Mouse (Mus musculus) E14TG2a.4 (cell line): ENCODE results near the gene Stx6.
A peak's percentile ranks its signal among the peaks of the same experiment; 100 is the strongest.

Experiments
- H3K27me3 ChIP-seq: 2 replicates; pipeline ENCODE4 v1.6.1; 2014; ENCODE audit warnings: low read length, control low read depth; ENCODE audit not compliant: insufficient read depth
- H3K36me3 ChIP-seq: 2 replicates; pipeline ENCODE4 v1.6.1; 2014; ENCODE audit warnings: low read length, control low read depth; ENCODE audit not compliant: insufficient read depth
- H3K4me1 ChIP-seq: replicated peaks from 2 replicates; pipeline ENCODE4 v1.6.1; 2014; ENCODE audit warnings: low read depth, low read length, control low read depth
- H3K4me3 ChIP-seq: replicated peaks from 2 replicates; pipeline ENCODE4 v1.5.1; 2014; ENCODE audit warnings: mild to moderate bottlenecking, low read length
- H3K9me3 ChIP-seq: 2 replicates; pipeline ENCODE4 v1.6.1; 2014; ENCODE audit warnings: low read length, control low read depth
- CTCF ChIP-seq: conservative IDR thresholded peaks from 2 replicates; pipeline ENCODE4 v1.5.1; 2014; ENCODE audit warnings: low read length
- NANOG ChIP-seq: IDR thresholded peaks from 2 replicates; pipeline ENCODE4 v1.6.1; 2014; ENCODE audit warnings: borderline replicate concordance, low read length, mixed read lengths
- POU5F1 ChIP-seq: IDR thresholded peaks from 2 replicates; pipeline ENCODE4 v1.6.1; 2014; ENCODE audit warnings: low read length, borderline replicate concordance

Gene Stx6

DNA sequence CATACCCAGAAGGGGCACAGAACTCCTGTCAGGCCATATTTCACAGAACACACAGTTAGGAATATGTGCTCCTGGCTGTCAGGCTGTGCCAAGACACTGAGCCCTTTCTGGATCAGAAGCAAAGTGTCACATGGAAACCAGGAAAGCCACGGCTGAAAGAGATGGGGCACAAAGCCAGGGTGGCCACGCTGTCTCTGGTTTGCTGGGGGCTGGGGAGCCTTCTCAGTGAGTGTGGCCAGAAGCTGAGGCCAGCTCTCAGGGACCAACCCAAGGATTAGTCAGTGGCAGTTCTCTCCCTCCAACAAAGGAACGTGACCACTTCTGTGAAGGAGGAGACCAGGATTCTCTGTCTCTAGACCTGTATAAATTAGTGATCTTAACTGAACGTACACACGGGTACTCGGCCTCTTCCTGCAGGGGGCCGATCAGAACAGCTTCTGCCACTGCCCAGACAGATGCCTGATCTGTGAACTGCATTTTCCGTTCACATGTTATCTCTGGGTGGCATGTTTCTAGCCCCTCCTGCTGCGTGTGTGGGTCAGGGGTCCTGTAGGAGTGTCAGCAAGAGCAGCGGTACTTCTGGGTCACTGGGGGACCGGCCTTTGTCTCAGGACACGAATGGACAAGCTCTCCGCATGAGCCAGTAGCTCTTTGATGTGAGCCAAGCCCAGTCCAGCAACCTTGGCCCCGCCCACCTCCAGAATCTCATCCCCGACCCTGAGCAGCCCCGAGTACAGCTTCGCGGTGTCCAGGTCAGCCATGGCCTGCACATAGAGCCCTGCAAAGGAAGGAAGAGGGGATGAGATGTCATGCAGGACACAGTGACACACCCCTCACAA lies 54.6 kb downstream of the Stx6 start:
- Histone ChIP-seq H3K27me3 (no peaks in the 10 kb centered on the region), H3K36me3 (no peaks in the 10 kb centered on the region), H3K4me1 (peaks cover 13% of the 10 kb centered on the region; the same call in 1 of the 2 replicates), H3K4me3 (no peak overlapping the region), H3K9me3 (no peaks in the 10 kb centered on the region)
- TF ChIP-seq CTCF (no peak), NANOG (no peak), POU5F1 (no peak)

GRCm38 (mm10) chr1:155213912-155214311 lies 55.4 kb downstream of the Stx6 start:
- no peaks in the 10 kb centered on the region for H3K36me3 ChIP-seq
- peaks cover 14% of the 10 kb centered on the region; the same call in 1 of the 2 replicates for H3K4me1 ChIP-seq
- TF ChIP-seq CTCF (no peak), NANOG (no peak), POU5F1 (no peak)
- no peak overlapping the region for H3K4me3 ChIP-seq
- no peaks in the 10 kb centered on the region for H3K27me3 ChIP-seq
- H3K9me3 ChIP-seq = no peaks in the 10 kb centered on the region

DNA sequence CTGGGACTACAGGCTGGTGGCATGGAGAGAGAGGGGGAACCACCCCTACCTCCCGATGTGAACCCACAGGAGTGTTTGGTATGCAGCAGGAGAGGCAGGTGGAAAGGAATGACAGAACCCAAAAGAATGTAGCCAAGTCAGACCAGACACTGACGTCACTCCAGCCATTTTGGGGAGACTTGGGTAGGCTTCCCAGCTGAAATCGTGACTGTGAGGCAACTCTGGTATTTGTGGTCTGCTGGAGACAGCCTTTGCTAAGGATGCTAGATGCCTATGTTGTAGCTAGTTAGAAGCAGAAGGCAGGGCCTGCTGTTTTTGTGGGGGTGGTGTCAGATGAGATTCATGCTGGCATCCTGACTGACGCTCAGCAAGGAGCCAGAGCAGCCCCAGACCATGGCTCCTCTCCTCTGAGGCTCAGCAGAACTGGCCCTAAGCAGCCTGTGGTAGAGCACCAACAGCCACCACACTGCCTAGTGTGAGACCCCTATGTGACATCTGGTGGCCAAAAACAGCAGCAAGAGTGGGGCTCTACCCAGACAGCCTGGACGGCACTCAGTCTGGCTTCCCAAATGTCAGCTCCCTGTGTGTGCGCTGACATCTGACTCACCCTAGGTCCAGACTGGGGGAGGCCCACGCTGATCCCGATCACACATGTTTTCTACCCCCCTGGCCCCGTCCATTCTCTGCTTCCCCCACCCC lies 56.7 kb downstream of the Stx6 start:
- Histone ChIP-seq H3K4me3 (no peak overlapping the region), H3K4me1 (peaks cover 17% of the 10 kb centered on the region; the same call in 1 of the 2 replicates), H3K9me3 (no peaks in the 10 kb centered on the region), H3K36me3 (no peaks in the 10 kb centered on the region), H3K27me3 (no peaks in the 10 kb centered on the region)
- TF ChIP-seq NANOG (no peak), CTCF (no peak), POU5F1 (no peak)

DNA sequence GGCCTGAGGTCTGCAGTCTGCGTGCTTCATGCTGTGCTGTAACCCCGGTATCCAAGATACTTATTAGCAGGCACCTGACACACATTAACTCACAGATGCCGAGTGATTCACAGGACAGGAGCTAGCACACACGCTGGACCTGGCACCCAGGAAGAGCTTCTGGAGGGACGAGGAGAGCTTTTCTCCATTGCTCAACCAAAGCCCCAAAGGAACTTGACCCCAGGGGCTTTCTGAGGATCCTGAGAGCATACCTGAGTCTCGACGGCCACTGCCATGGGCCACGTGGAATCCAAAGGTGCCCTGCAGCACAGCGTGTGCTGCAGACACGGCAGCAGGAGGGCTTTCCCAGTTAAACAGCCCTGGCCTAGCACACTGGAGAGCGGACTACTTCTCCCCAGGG lies 57.8 kb downstream of the Stx6 start:
- H3K36me3 ChIP-seq = no peaks in the 10 kb centered on the region
- no peak for TF ChIP-seq NANOG
- no peak for TF ChIP-seq CTCF
- no peak for TF ChIP-seq POU5F1
- peaks cover 17% of the 10 kb centered on the region; the same call in 1 of the 2 replicates for H3K4me1 ChIP-seq
- no peak overlapping the region for H3K4me3 ChIP-seq
- H3K9me3 ChIP-seq = no peaks in the 10 kb centered on the region
- peaks cover 3% of the 10 kb centered on the region; the same call in 1 of the 2 replicates for H3K27me3 ChIP-seq

DNA sequence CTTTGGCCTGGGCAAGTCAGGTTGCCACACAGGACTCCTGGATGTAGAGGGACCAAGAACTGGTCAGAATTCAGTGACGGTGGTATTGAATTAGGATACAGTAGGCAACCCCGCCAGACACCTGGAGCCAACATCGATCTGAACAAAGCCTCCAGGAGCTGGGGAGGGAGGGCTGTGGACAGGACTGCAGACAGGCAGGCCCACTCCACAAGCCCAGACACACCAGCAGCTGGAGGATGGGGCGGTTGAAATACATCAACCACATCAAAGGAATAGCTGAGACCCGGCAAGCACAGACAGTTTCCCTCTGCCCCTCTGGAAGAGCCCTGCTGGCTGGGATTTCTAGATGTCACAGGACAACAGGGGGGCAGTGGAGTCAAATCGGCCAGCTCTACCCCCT lies 58.3 kb downstream of the Stx6 start:
- Histone ChIP-seq H3K27me3 (peaks cover 4% of the 10 kb centered on the region; the same call in 1 of the 2 replicates), H3K36me3 (no peaks in the 10 kb centered on the region), H3K4me1 (peaks cover 17% of the 10 kb centered on the region; the same call in 1 of the 2 replicates), H3K9me3 (no peaks in the 10 kb centered on the region), H3K4me3 (no peak overlapping the region)
- TF ChIP-seq POU5F1 (no peak), NANOG (no peak), CTCF (no peak)

DNA sequence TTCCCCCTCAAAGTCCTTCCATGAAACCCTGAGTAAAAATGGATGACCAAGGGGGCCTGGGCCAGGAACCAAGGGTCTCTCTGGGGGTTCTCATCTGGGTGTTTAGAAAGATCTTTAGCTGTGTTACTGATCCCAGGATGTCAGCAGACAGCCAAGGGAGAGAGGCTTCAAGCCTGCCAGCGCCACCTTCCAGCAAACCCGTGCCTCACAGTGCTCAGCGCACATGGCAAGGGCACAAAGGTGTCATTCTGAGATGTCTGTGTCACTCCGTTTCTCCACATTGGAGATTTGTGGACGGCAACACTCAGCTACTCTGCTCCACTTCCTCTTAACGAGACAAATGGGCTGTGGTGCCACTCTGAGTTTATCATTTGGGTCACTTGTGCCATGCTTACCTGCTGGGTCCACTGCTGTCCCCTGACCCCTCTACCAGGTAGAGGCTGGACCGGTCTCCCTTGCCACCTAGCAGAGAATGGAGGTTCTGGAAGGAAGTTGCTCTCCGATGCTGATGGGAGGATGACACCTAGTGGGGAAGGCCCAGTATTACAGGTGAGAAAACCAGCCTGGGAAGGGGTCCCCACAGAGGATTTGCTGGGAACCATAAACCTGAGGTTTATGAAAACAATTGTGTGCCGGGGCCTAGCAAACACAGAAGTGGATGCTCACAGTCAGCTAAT lies 59.5 kb downstream of the Stx6 start:
- Histone ChIP-seq H3K9me3 (no peaks in the 10 kb centered on the region), H3K4me3 (no peak overlapping the region), H3K4me1 (peaks cover 10% of the 10 kb centered on the region; the same call in 1 of the 2 replicates), H3K27me3 (peaks cover 5% of the 10 kb centered on the region; the same call in 1 of the 2 replicates), H3K36me3 (no peaks in the 10 kb centered on the region)
- no peak for TF ChIP-seq NANOG
- TF ChIP-seq CTCF = peak; percentile 80

GRCm38 (mm10) chr1:155218924-155219323 lies 60.4 kb downstream of the Stx6 start:
- Histone ChIP-seq H3K27me3 (peaks cover 7% of the 10 kb centered on the region; the same call in 1 of the 2 replicates), H3K9me3 (no peaks in the 10 kb centered on the region), H3K4me1 (peaks cover 13% of the 10 kb centered on the region), H3K4me3 (no peak overlapping the region), H3K36me3 (no peaks in the 10 kb centered on the region)
- TF ChIP-seq POU5F1 (no peak), CTCF (no peak), NANOG (no peak)

- Histone ChIP-seq H3K9me3 (peaks cover 1% of the 10 kb centered on the region), H3K27me3 (peaks cover 16% of the 10 kb centered on the region), H3K4me3 (no peak overlapping the region), H3K36me3 (no peaks in the 10 kb centered on the region), H3K4me1 (peaks cover 23% of the 10 kb centered on the region)
- TF ChIP-seq POU5F1 (no peak), NANOG (no peak), CTCF (no peak)
Observed at GRCm38 (mm10) chr1:155222101-155222669, 63.7 kb downstream of the Stx6 start.
